Mouse (Mus musculus): ENCODE results near the gene Spag6l. TPM values are rescaled to one million over a fixed set of nuclear protein-coding genes. Genes with fewer than 3 reads are reported as not detected.

Spag6l gene
- polyA plus RNA-seq, 1 experiment from 2014 or later, result 0.34 TPM

- 71% methylated on average over 2 of the region's 2 CpGs for WGBS
- Histone ChIP-seq H3K27me3 (replicated peaks; ENCODE audit: control insufficient read depth, insufficient read depth, low read length) (no peaks in the 10 kb centered on the region), H3K36me3 (ENCODE audit: control insufficient read depth, insufficient read depth, low read length) (no peaks in the 10 kb centered on the region), H3K27ac (ENCODE audit: low read depth) (no peak overlapping the region), H3K4me1 (replicated peaks; ENCODE audit: control insufficient read depth, insufficient read depth, low read length) (no peaks in the 10 kb centered on the region), H3K4me3 (ENCODE audit: low read depth, low read length) (no peak overlapping the region), H3K9me3 (ENCODE audit: control insufficient read depth, low read length) (no peaks in the 10 kb centered on the region), H3K4me2 (ENCODE audit: low read length) (no peak overlapping the region), H3K9ac (ENCODE audit: low read length) (no peak overlapping the region)
- DNase-seq (ENCODE audit: low spot score), result no peak
- no peak for ATAC-seq (replicated peaks; ENCODE audit: low FRiP score, low TSS enrichment, low read depth)
Measured at GRCm38 (mm10) chr16:16806325-16806724, 22.9 kb downstream of the Spag6l start.

Other genes with a start within 250 kb of the Spag6l start
- 14.6 and 16.1 TPM in 2 replicates for gene Fgd4, start 228.9 kb downstream of the Spag6l start, polyA plus RNA-seq (2014; fragmentation: Nextera tagmentation; extraction: Ambion mirVana)
- not detected in 2 replicates for gene Olfr19, start 153.1 kb downstream of the Spag6l start, polyA plus RNA-seq (2014; fragmentation: Nextera tagmentation; extraction: Ambion mirVana)
- not detected in 2 replicates for gene Igll1, start 34.5 kb upstream of the Spag6l start, polyA plus RNA-seq (2014; fragmentation: Nextera tagmentation; extraction: Ambion mirVana)
- 64.0 and 64.3 TPM in 2 replicates for gene Top3b, start 41.3 kb upstream of the Spag6l start, polyA plus RNA-seq (2014; fragmentation: Nextera tagmentation; extraction: Ambion mirVana)
- gene Vpreb1, start 41.4 kb upstream of the Spag6l start, polyA plus RNA-seq (2014; fragmentation: Nextera tagmentation; extraction: Ambion mirVana), result 1.9 and 2.1 TPM in 2 replicates
- gene Ppm1f, start 67.0 kb upstream of the Spag6l start, polyA plus RNA-seq (2014; fragmentation: Nextera tagmentation; extraction: Ambion mirVana), result 16.3 and 19.6 TPM in 2 replicates
- gene Mapk1, start 153.9 kb upstream of the Spag6l start, polyA plus RNA-seq (2014; fragmentation: Nextera tagmentation; extraction: Ambion mirVana), result 181 and 189 TPM in 2 replicates
- gene Ypel1, start 240.2 kb upstream of the Spag6l start, polyA plus RNA-seq (2014; fragmentation: Nextera tagmentation; extraction: Ambion mirVana), result 25.5 and 32.3 TPM in 2 replicates

All from intestine, embryonic 14.5 days (tissue).